Mouse (Mus musculus): ENCODE data around the gene Zfand2a. TPM values are rescaled to one million over a fixed set of nuclear protein-coding genes. Genes with fewer than 3 reads are reported as not detected.

The Zfand2a gene
- polyA plus RNA-seq, 1 experiment = 12.4 TPM

DNA sequence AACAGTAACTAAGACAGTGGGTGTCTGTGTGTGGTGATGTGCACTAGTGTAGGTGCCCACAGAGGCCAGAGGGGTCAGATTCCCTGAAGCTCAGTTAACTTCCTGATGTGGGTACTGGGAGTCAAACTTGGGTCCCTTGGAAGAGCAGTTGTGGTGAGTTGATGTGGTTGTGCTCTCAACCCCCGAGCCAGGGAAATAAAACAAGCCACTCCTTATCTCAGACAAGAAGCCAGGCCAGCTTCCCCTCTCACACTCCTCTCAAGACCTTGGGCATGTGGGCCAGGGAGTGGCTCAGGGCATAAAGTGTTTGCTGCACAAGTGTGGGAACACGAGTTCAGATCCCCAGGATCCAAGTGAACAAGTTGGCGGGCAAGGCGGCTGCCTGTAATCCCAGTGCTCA is 17.5 kb downstream of the Zfand2a start:
- Histone ChIP-seq H3K27ac (ENCODE audit: insufficient read depth, low read depth, low read length) (no peak overlapping the region), H3K4me3 (ENCODE audit: insufficient read depth, low read depth, low read length) (no peak overlapping the region), H3K36me3 (ENCODE audit: control insufficient read depth, insufficient read depth, low read length) (no peaks in the 10 kb centered on the region; the same call in 1 of the 2 replicates), H3K27me3 (replicated peaks; ENCODE audit: control insufficient read depth, insufficient read depth, low read length) (no peaks in the 10 kb centered on the region), H3K4me1 (ENCODE audit: control insufficient read depth, insufficient read depth, low read length) (no peaks in the 10 kb centered on the region)
- no peak for DNase-seq
- TF ChIP-seq CTCF (conservative IDR thresholded peaks at IDR 0.05; ENCODE audit: insufficient read depth, insufficient read length, low read depth, low read length) (no peak), POLR2A (IDR thresholded peaks at IDR 0.05; ENCODE audit: low read depth, low read length) (no peak)
- 78% methylated on average over 4 of the region's 4 CpGs for WGBS

DNA sequence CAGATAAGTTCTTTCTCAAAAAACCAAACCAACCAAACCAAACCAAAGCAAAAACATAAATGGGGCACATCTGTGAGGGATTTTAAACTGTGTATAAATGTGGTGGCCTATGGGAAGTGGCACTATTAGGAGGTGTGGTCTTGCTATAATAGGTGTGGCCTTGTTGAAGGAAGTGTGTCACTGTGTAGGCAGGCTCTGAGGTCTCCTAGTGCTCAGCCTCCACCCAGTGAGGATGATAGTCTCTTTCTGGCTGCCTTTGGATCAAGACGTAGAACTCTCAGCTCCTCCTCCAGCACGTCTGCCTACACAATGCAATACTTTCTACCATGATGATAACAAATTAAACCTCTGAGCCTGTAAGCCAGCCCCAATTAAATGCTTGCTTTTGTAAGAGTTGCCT is 18.0 kb downstream of the Zfand2a start:
- DNase-seq = no peak
- H3K27ac ChIP-seq (ENCODE audit: insufficient read depth, low read depth, low read length) = no peak overlapping the region
- H3K27me3 ChIP-seq (replicated peaks; ENCODE audit: control insufficient read depth, insufficient read depth, low read length) = no peaks in the 10 kb centered on the region
- TF ChIP-seq CTCF (conservative IDR thresholded peaks at IDR 0.05; ENCODE audit: insufficient read depth, insufficient read length, low read depth, low read length) (no peak), POLR2A (IDR thresholded peaks at IDR 0.05; ENCODE audit: low read depth, low read length) (no peak)
- no peak overlapping the region for H3K4me3 ChIP-seq (ENCODE audit: insufficient read depth, low read depth, low read length)
- 73% methylated on average over 2 of the region's 2 CpGs for WGBS
- H3K4me1 ChIP-seq (ENCODE audit: control insufficient read depth, insufficient read depth, low read length) = no peaks in the 10 kb centered on the region
- H3K36me3 ChIP-seq (ENCODE audit: control insufficient read depth, insufficient read depth, low read length) = no peaks in the 10 kb centered on the region

DNA sequence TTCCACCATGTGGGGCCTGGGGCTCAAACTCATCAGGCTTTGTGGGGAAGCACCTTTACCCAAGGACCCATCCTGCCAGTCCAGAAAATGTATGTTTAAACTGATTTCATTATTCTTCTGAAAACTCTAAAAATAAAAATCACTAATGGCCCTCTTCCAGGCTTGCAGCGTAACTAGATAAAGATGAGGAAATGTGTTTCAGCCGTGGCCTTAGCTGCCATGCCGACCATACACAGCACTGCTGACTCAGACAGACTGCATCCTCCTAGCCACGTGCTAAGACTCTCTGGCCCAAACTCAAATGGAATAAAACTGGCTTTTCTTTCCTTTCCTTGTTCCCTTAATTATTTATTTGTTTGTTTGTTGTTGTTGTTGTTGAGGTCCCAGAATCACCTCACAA is 19.5 kb downstream of the Zfand2a start:
- Histone ChIP-seq H3K4me3 (ENCODE audit: insufficient read depth, low read depth, low read length) (no peak overlapping the region), H3K27me3 (replicated peaks; ENCODE audit: control insufficient read depth, insufficient read depth, low read length) (no peaks in the 10 kb centered on the region), H3K36me3 (ENCODE audit: control insufficient read depth, insufficient read depth, low read length) (no peaks in the 10 kb centered on the region), H3K4me1 (ENCODE audit: control insufficient read depth, insufficient read depth, low read length) (0 out of 2 replicates have a peak, but pooled peaks cover 2% of the 10 kb centered on the region), H3K27ac (ENCODE audit: insufficient read depth, low read depth, low read length) (no peak overlapping the region)
- WGBS = 53% methylated on average over 4 of the region's 4 CpGs
- DNase-seq = no peak
- TF ChIP-seq POLR2A (IDR thresholded peaks at IDR 0.05; ENCODE audit: low read depth, low read length) = no peak
- no peak for TF ChIP-seq CTCF (conservative IDR thresholded peaks at IDR 0.05; ENCODE audit: insufficient read depth, insufficient read length, low read depth, low read length)

DNA sequence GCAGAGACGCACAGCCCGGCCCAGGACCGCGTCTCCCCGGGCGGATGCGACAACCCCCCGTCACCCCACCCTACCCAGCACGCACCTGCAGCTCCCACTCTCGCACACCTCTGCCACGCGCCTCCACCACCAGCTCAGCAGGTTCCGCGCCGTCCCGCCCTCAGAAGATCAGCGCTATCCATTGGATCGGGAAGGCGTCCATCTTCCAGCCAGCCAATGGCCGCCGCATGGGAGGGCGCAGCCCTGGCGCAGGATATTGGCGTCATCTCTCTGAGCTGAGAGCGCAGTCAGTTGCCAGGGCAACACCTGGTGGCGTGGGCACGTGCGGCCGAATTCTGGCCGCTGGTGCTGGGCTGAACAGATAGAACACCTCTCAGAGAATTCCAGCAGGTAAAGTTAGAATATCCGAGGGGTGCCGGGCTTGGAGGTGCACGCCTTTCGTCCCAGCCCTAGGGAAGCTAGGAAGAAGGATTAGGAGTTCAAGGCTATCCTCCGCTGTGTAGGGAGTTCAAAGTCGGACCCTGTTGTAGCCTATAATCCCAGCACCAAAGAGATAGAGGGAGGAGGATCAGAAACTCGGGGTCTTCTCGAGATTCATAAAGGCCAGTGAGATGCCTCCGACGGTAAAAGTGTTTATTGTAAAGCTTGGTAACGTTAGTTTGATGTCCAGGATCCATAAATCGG is 23.8 kb downstream of the Zfand2a start, which contains the start of gene 3110082I17Rik:
Gene 3110082I17Rik (minus strand): TSS at position 144 of the 684 bp plus-strand sequence.
- Histone ChIP-seq H3K27ac (ENCODE audit: insufficient read depth, low read depth, low read length) (no peak within 1 kb of the TSS), H3K4me3 (ENCODE audit: insufficient read depth, low read depth, low read length) (peak within 1 kb of the TSS; percentile 67), H3K27me3 (replicated peaks; ENCODE audit: control insufficient read depth, insufficient read depth, low read length) (no peaks in the 10 kb centered on the region), H3K4me1 (ENCODE audit: control insufficient read depth, insufficient read depth, low read length) (0 out of 2 replicates have a peak, but pooled peaks cover 3% of the 10 kb centered on the region), H3K36me3 (ENCODE audit: control insufficient read depth, insufficient read depth, low read length) (no peaks in the 10 kb centered on the region)
- peak; percentile 99 for DNase-seq
- WGBS = 5% methylated on average over 42 of the region's 42 CpGs
- TF ChIP-seq POLR2A (IDR thresholded peaks at IDR 0.05; ENCODE audit: low read depth, low read length) = no peak
- no peak for TF ChIP-seq CTCF (conservative IDR thresholded peaks at IDR 0.05; ENCODE audit: insufficient read depth, insufficient read length, low read depth, low read length)

DNA sequence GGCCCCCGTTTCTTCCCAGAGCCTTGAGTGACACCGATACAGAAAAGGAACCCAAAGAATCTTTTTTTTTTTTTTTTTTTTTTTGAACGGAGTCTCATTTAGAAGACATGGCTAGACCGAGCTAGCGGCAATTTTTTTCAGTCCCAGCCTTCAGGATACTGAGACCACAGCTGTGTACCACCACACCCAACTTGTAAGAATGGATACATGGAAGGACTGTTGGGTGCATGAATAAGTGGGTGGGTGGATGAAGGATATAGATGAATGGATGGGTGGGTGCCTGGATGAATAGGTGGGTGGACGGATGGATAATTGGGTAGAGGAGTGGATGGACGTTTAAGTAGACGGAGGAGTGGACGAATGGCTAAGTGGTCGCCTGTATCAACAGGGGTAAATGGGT is 24.4 kb downstream of the Zfand2a start:
- TF ChIP-seq CTCF (conservative IDR thresholded peaks at IDR 0.05; ENCODE audit: insufficient read depth, insufficient read length, low read depth, low read length) = no peak
- TF ChIP-seq POLR2A (IDR thresholded peaks at IDR 0.05; ENCODE audit: low read depth, low read length) = no peak
- WGBS = 5% methylated on average over 10 of the region's 10 CpGs
- Histone ChIP-seq H3K27me3 (replicated peaks; ENCODE audit: control insufficient read depth, insufficient read depth, low read length) (no peaks in the 10 kb centered on the region), H3K4me1 (ENCODE audit: control insufficient read depth, insufficient read depth, low read length) (0 out of 2 replicates have a peak, but pooled peaks cover 3% of the 10 kb centered on the region), H3K36me3 (ENCODE audit: control insufficient read depth, insufficient read depth, low read length) (no peaks in the 10 kb centered on the region), H3K4me3 (ENCODE audit: insufficient read depth, low read depth, low read length) (peak overlapping the region; percentile 67), H3K27ac (ENCODE audit: insufficient read depth, low read depth, low read length) (no peak overlapping the region)
- DNase-seq = no peak

DNA sequence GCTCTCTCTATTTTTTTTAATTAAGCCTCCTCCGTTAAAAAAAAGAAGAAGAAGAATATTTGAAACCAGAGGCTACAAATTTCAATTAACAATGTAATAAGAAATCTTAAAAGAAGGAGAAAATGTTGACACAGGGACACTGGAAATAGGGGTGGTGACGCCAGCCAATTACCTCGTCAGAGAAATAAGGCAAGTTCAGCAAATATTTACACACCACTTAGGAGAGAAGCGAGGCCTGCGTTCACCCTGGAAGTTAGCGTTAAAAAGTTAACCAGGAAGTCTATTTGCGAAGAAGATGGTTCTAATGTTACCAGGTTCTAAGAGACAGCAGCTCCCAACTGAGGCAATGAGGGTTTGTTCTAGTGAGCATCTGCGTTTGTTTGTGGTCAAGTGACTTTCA is 27.1 kb downstream of the Zfand2a start:
- WGBS = 83% methylated on average over 8 of the region's 8 CpGs
- no peaks in the 10 kb centered on the region for H3K36me3 ChIP-seq (ENCODE audit: control insufficient read depth, insufficient read depth, low read length)
- DNase-seq = no peak
- H3K4me1 ChIP-seq (ENCODE audit: control insufficient read depth, insufficient read depth, low read length) = 0 out of 2 replicates have a peak, but pooled peaks cover 3% of the 10 kb centered on the region
- no peaks in the 10 kb centered on the region for H3K27me3 ChIP-seq (replicated peaks; ENCODE audit: control insufficient read depth, insufficient read depth, low read length)
- TF ChIP-seq CTCF (conservative IDR thresholded peaks at IDR 0.05; ENCODE audit: insufficient read depth, insufficient read length, low read depth, low read length) = no peak
- no peak for TF ChIP-seq POLR2A (IDR thresholded peaks at IDR 0.05; ENCODE audit: low read depth, low read length)
- H3K27ac ChIP-seq (ENCODE audit: insufficient read depth, low read depth, low read length) = no peak overlapping the region
- no peak overlapping the region for H3K4me3 ChIP-seq (ENCODE audit: insufficient read depth, low read depth, low read length)

DNA sequence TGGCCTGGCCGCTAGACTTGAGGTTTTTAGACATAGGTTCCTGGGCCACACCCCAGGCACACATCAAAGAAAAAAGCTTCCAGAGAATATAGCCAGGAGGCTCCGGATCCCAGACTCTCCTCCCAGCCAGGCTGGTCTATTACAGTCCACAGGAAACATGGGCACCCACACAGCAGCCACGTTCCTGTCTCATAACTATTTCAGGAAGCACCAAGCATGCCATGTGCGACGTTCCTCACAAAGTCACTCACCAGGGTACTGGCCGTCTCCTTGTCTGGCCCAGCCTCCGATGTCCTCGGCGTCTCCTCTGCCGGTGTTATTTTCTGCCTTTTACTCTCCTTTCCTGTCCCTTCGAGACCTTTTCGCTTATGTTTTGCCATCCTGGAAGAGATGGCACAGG is 29.2 kb downstream of the Zfand2a start:
- Histone ChIP-seq H3K27me3 (replicated peaks; ENCODE audit: control insufficient read depth, insufficient read depth, low read length) (no peaks in the 10 kb centered on the region), H3K4me1 (ENCODE audit: control insufficient read depth, insufficient read depth, low read length) (0 out of 2 replicates have a peak, but pooled peaks cover 3% of the 10 kb centered on the region), H3K27ac (ENCODE audit: insufficient read depth, low read depth, low read length) (no peak overlapping the region), H3K4me3 (ENCODE audit: insufficient read depth, low read depth, low read length) (no peak overlapping the region), H3K36me3 (ENCODE audit: control insufficient read depth, insufficient read depth, low read length) (no peaks in the 10 kb centered on the region)
- WGBS = 89% methylated on average over 12 of the region's 12 CpGs
- no peak for DNase-seq
- no peak for TF ChIP-seq POLR2A (IDR thresholded peaks at IDR 0.05; ENCODE audit: low read depth, low read length)
- no peak for TF ChIP-seq CTCF (conservative IDR thresholded peaks at IDR 0.05; ENCODE audit: insufficient read depth, insufficient read length, low read depth, low read length)
